Mouse (Mus musculus): ENCODE data around the gene Fam19a2. TPM values are rescaled to one million over a fixed set of nuclear protein-coding genes. Genes with fewer than 3 reads are reported as not detected.

Fam19a2 gene
- polyA plus RNA-seq, 1 experiment, result 0.78 TPM

GRCm38 (mm10) chr10:123710738-123711137, 446.9 kb downstream of the Fam19a2 start:
- no peaks in the 10 kb centered on the region for H3K4me1 ChIP-seq (ENCODE audit: control insufficient read depth, insufficient read depth, low read length)
- H3K36me3 ChIP-seq (ENCODE audit: control insufficient read depth, insufficient read depth, low read length), result no peaks in the 10 kb centered on the region
- no peak overlapping the region for H3K27ac ChIP-seq (ENCODE audit: control insufficient read depth, insufficient read depth, low read depth, low read length)
- H3K4me3 ChIP-seq (ENCODE audit: control insufficient read depth, low read depth, low read length), result no peak overlapping the region
- no peaks in the 10 kb centered on the region for H3K27me3 ChIP-seq (ENCODE audit: control insufficient read depth, insufficient read depth, low read length)
- TF ChIP-seq CTCF (IDR thresholded peaks at IDR 0.05; ENCODE audit: control insufficient read depth, insufficient read depth, insufficient replicate concordance, low read depth, low read length) (no peak), POLR2A (IDR thresholded peaks at IDR 0.05; ENCODE audit: control insufficient read depth, low read depth, low read length) (no peak)

GRCm38 (mm10) chr10:123721952-123722460, 458.2 kb downstream of the Fam19a2 start:
- Histone ChIP-seq H3K4me3 (ENCODE audit: control insufficient read depth, low read depth, low read length) (no peak overlapping the region), H3K27me3 (ENCODE audit: control insufficient read depth, insufficient read depth, low read length) (no peaks in the 10 kb centered on the region), H3K36me3 (ENCODE audit: control insufficient read depth, insufficient read depth, low read length) (no peaks in the 10 kb centered on the region), H3K4me1 (ENCODE audit: control insufficient read depth, insufficient read depth, low read length) (no peaks in the 10 kb centered on the region), H3K27ac (ENCODE audit: control insufficient read depth, insufficient read depth, low read depth, low read length) (no peak overlapping the region)
- no peak for TF ChIP-seq CTCF (IDR thresholded peaks at IDR 0.05; ENCODE audit: control insufficient read depth, insufficient read depth, insufficient replicate concordance, low read depth, low read length)
- no peak for TF ChIP-seq POLR2A (IDR thresholded peaks at IDR 0.05; ENCODE audit: control insufficient read depth, low read depth, low read length)

- no peak overlapping the region for H3K27ac ChIP-seq (ENCODE audit: control insufficient read depth, insufficient read depth, low read depth, low read length)
- no peaks in the 10 kb centered on the region for H3K27me3 ChIP-seq (ENCODE audit: control insufficient read depth, insufficient read depth, low read length)
- no peaks in the 10 kb centered on the region for H3K36me3 ChIP-seq (ENCODE audit: control insufficient read depth, insufficient read depth, low read length)
- no peaks in the 10 kb centered on the region for H3K4me1 ChIP-seq (ENCODE audit: control insufficient read depth, insufficient read depth, low read length)
- H3K4me3 ChIP-seq (ENCODE audit: control insufficient read depth, low read depth, low read length), result no peak overlapping the region
- no peak for TF ChIP-seq CTCF (IDR thresholded peaks at IDR 0.05; ENCODE audit: control insufficient read depth, insufficient read depth, insufficient replicate concordance, low read depth, low read length)
- no peak for TF ChIP-seq POLR2A (IDR thresholded peaks at IDR 0.05; ENCODE audit: control insufficient read depth, low read depth, low read length)
Measured at GRCm38 (mm10) chr10:123723641-123724040, 459.8 kb downstream of the Fam19a2 start.

- no peak for TF ChIP-seq CTCF (IDR thresholded peaks at IDR 0.05; ENCODE audit: control insufficient read depth, insufficient read depth, insufficient replicate concordance, low read depth, low read length)
- no peak for TF ChIP-seq POLR2A (IDR thresholded peaks at IDR 0.05; ENCODE audit: control insufficient read depth, low read depth, low read length)
- no peaks in the 10 kb centered on the region for H3K36me3 ChIP-seq (ENCODE audit: control insufficient read depth, insufficient read depth, low read length)
- no peaks in the 10 kb centered on the region for H3K4me1 ChIP-seq (ENCODE audit: control insufficient read depth, insufficient read depth, low read length)
- no peaks in the 10 kb centered on the region for H3K27me3 ChIP-seq (ENCODE audit: control insufficient read depth, insufficient read depth, low read length)
- no peak overlapping the region for H3K4me3 ChIP-seq (ENCODE audit: control insufficient read depth, low read depth, low read length)
- H3K27ac ChIP-seq (ENCODE audit: control insufficient read depth, insufficient read depth, low read depth, low read length), result no peak overlapping the region
Measured at GRCm38 (mm10) chr10:123748317-123748716, 484.5 kb downstream of the Fam19a2 start.

- Histone ChIP-seq H3K4me1 (ENCODE audit: control insufficient read depth, insufficient read depth, low read length) (no peaks in the 10 kb centered on the region), H3K36me3 (ENCODE audit: control insufficient read depth, insufficient read depth, low read length) (no peaks in the 10 kb centered on the region), H3K27me3 (ENCODE audit: control insufficient read depth, insufficient read depth, low read length) (no peaks in the 10 kb centered on the region), H3K27ac (ENCODE audit: control insufficient read depth, insufficient read depth, low read depth, low read length) (no peak overlapping the region), H3K4me3 (ENCODE audit: control insufficient read depth, low read depth, low read length) (no peak overlapping the region)
- TF ChIP-seq POLR2A (IDR thresholded peaks at IDR 0.05; ENCODE audit: control insufficient read depth, low read depth, low read length) (no peak), CTCF (IDR thresholded peaks at IDR 0.05; ENCODE audit: control insufficient read depth, insufficient read depth, insufficient replicate concordance, low read depth, low read length) (no peak)
Measured at GRCm38 (mm10) chr10:123751676-123752280, 488.0 kb downstream of the Fam19a2 start.

GRCm38 (mm10) chr10:123752755-123753154, 489.0 kb downstream of the Fam19a2 start:
- Histone ChIP-seq H3K27ac (ENCODE audit: control insufficient read depth, insufficient read depth, low read depth, low read length) (no peak overlapping the region), H3K4me3 (ENCODE audit: control insufficient read depth, low read depth, low read length) (no peak overlapping the region), H3K36me3 (ENCODE audit: control insufficient read depth, insufficient read depth, low read length) (no peaks in the 10 kb centered on the region), H3K4me1 (ENCODE audit: control insufficient read depth, insufficient read depth, low read length) (no peaks in the 10 kb centered on the region), H3K27me3 (ENCODE audit: control insufficient read depth, insufficient read depth, low read length) (no peaks in the 10 kb centered on the region)
- no peak for TF ChIP-seq CTCF (IDR thresholded peaks at IDR 0.05; ENCODE audit: control insufficient read depth, insufficient read depth, insufficient replicate concordance, low read depth, low read length)
- no peak for TF ChIP-seq POLR2A (IDR thresholded peaks at IDR 0.05; ENCODE audit: control insufficient read depth, low read depth, low read length)

- TF ChIP-seq CTCF (IDR thresholded peaks at IDR 0.05; ENCODE audit: control insufficient read depth, insufficient read depth, insufficient replicate concordance, low read depth, low read length) (no peak), POLR2A (IDR thresholded peaks at IDR 0.05; ENCODE audit: control insufficient read depth, low read depth, low read length) (no peak)
- Histone ChIP-seq H3K4me3 (ENCODE audit: control insufficient read depth, low read depth, low read length) (no peak overlapping the region), H3K27me3 (ENCODE audit: control insufficient read depth, insufficient read depth, low read length) (no peaks in the 10 kb centered on the region), H3K4me1 (ENCODE audit: control insufficient read depth, insufficient read depth, low read length) (no peaks in the 10 kb centered on the region), H3K36me3 (ENCODE audit: control insufficient read depth, insufficient read depth, low read length) (no peaks in the 10 kb centered on the region), H3K27ac (ENCODE audit: control insufficient read depth, insufficient read depth, low read depth, low read length) (no peak overlapping the region)
Measured at GRCm38 (mm10) chr10:123753996-123754395, 490.2 kb downstream of the Fam19a2 start.
